Mouse (Mus musculus): Measurements from ENCODE around the gene Them7. TPM values are rescaled to one million over a fixed set of nuclear protein-coding genes. Genes with fewer than 3 reads are reported as not detected.

Them7 gene
- polyA plus RNA-seq, 1 experiment from 2014 or later, result 21.3 TPM

- no peak for TF ChIP-seq CTCF (IDR thresholded peaks at IDR 0.05; ENCODE audit: low read depth)
- ATAC-seq (replicated peaks; ENCODE audit: low FRiP score, low read depth) (no peak), DNase-seq (ENCODE audit: low spot score) (no peak)
- Histone ChIP-seq H3K27me3 (ENCODE audit: insufficient read depth, low read length) (no peaks in the 10 kb centered on the region), H3K36me3 (ENCODE audit: insufficient read depth, low read length) (no peaks in the 10 kb centered on the region), H3K27ac (no peak overlapping the region), H3K9ac (ENCODE audit: low read depth, low read length) (no peak overlapping the region), H3K4me2 (ENCODE audit: low read length) (no peak overlapping the region), H3K9me3 (replicated peaks; ENCODE audit: low read length) (no peaks in the 10 kb centered on the region), H3K4me3 (replicated peaks; ENCODE audit: low read depth, low read length) (no peak overlapping the region), H3K4me1 (replicated peaks; ENCODE audit: insufficient read depth, low read length) (peaks cover under 1% of the 10 kb centered on the region; the same call in 1 of the 2 replicates)
- WGBS, result 59% methylated on average over 8 of the region's 8 CpGs
Observed at GRCm38 (mm10) chr2:105219664-105220063, 4.5 kb upstream of the Them7 start.

GRCm38 (mm10) chr2:105220738-105221303 is 3.3 kb upstream of the Them7 start:
- DNase-seq (ENCODE audit: low spot score), result no peak
- peaks cover 4% of the 10 kb centered on the region; the same call in 1 of the 2 replicates for H3K4me1 ChIP-seq (replicated peaks; ENCODE audit: insufficient read depth, low read length)
- WGBS, result 30% methylated on average over 9 of the region's 9 CpGs

GRCm38 (mm10) chr2:105223606-105224005 is 514 bp upstream of the Them7 start:
- TF ChIP-seq CTCF (IDR thresholded peaks at IDR 0.05; ENCODE audit: low read depth), result no peak
- Histone ChIP-seq H3K4me2 (ENCODE audit: low read length) (peak overlapping the region; percentile 68; the same call in 1 of the 2 replicates), H3K9ac (ENCODE audit: low read depth, low read length) (no peak overlapping the region), H3K36me3 (ENCODE audit: insufficient read depth, low read length) (no peaks in the 10 kb centered on the region), H3K4me3 (replicated peaks; ENCODE audit: low read depth, low read length) (no peak overlapping the region), H3K4me1 (replicated peaks; ENCODE audit: insufficient read depth, low read length) (peaks cover 4% of the 10 kb centered on the region; the same call in 1 of the 2 replicates), H3K9me3 (replicated peaks; ENCODE audit: low read length) (no peaks in the 10 kb centered on the region), H3K27ac (peak overlapping the region; percentile 65; the same call in 1 of the 2 replicates), H3K27me3 (ENCODE audit: insufficient read depth, low read length) (no peaks in the 10 kb centered on the region)
- ATAC-seq (replicated peaks; ENCODE audit: low FRiP score, low read depth), result peak; percentile 50
- DNase-seq (ENCODE audit: low spot score), result no peak
- 59% methylated on average over 11 of the region's 11 CpGs for WGBS

More at GRCm38 (mm10) chr2:105220738-105221303, 3.3 kb upstream of the Them7 start:
- Histone ChIP-seq H3K9ac (ENCODE audit: low read depth, low read length) (no peak overlapping the region), H3K4me2 (ENCODE audit: low read length) (no peak overlapping the region), H3K4me3 (replicated peaks; ENCODE audit: low read depth, low read length) (no peak overlapping the region), H3K27me3 (ENCODE audit: insufficient read depth, low read length) (no peaks in the 10 kb centered on the region), H3K36me3 (ENCODE audit: insufficient read depth, low read length) (no peaks in the 10 kb centered on the region), H3K27ac (no peak overlapping the region), H3K9me3 (replicated peaks; ENCODE audit: low read length) (no peaks in the 10 kb centered on the region)
- ATAC-seq (replicated peaks; ENCODE audit: low FRiP score, low read depth), result no peak
- no peak for TF ChIP-seq CTCF (IDR thresholded peaks at IDR 0.05; ENCODE audit: low read depth)

GRCm38 (mm10) chr2:105224987-105225375 is 861 bp downstream of the Them7 start:
- Histone ChIP-seq H3K27ac (no peak overlapping the region; the same call in 1 of the 2 replicates), H3K27me3 (ENCODE audit: insufficient read depth, low read length) (no peaks in the 10 kb centered on the region), H3K36me3 (ENCODE audit: insufficient read depth, low read length) (no peaks in the 10 kb centered on the region), H3K4me2 (ENCODE audit: low read length) (peak overlapping the region; percentile 68), H3K4me3 (replicated peaks; ENCODE audit: low read depth, low read length) (no peak overlapping the region), H3K9me3 (replicated peaks; ENCODE audit: low read length) (no peaks in the 10 kb centered on the region), H3K4me1 (replicated peaks; ENCODE audit: insufficient read depth, low read length) (peaks cover 4% of the 10 kb centered on the region; the same call in 1 of the 2 replicates), H3K9ac (ENCODE audit: low read depth, low read length) (no peak overlapping the region; the same call in 1 of the 2 replicates)
- DNase-seq (ENCODE audit: low spot score) (no peak), ATAC-seq (replicated peaks; ENCODE audit: low FRiP score, low read depth) (no peak)
- WGBS, result 48% methylated on average over 3 of the region's 3 CpGs
- no peak for TF ChIP-seq CTCF (IDR thresholded peaks at IDR 0.05; ENCODE audit: low read depth)

- Histone ChIP-seq H3K36me3 (ENCODE audit: insufficient read depth, low read length) (no peaks in the 10 kb centered on the region), H3K9ac (ENCODE audit: low read depth, low read length) (no peak overlapping the region), H3K27ac (no peak overlapping the region), H3K4me1 (replicated peaks; ENCODE audit: insufficient read depth, low read length) (peaks cover 4% of the 10 kb centered on the region; the same call in 1 of the 2 replicates), H3K27me3 (ENCODE audit: insufficient read depth, low read length) (no peaks in the 10 kb centered on the region), H3K4me2 (ENCODE audit: low read length) (peak overlapping the region; percentile 14; the same call in 1 of the 2 replicates), H3K9me3 (replicated peaks; ENCODE audit: low read length) (no peaks in the 10 kb centered on the region), H3K4me3 (replicated peaks; ENCODE audit: low read depth, low read length) (no peak overlapping the region)
- 29% methylated on average over 7 of the region's 7 CpGs for WGBS
- ATAC-seq (replicated peaks; ENCODE audit: low FRiP score, low read depth), result no peak
- no peak for TF ChIP-seq CTCF (IDR thresholded peaks at IDR 0.05; ENCODE audit: low read depth)
- DNase-seq (ENCODE audit: low spot score), result no peak
Observed at GRCm38 (mm10) chr2:105226297-105226958, 2.3 kb downstream of the Them7 start.

- Histone ChIP-seq H3K9ac (ENCODE audit: low read depth, low read length) (no peak overlapping the region), H3K4me2 (ENCODE audit: low read length) (no peak overlapping the region), H3K4me1 (replicated peaks; ENCODE audit: insufficient read depth, low read length) (peaks cover 12% of the 10 kb centered on the region), H3K27me3 (ENCODE audit: insufficient read depth, low read length) (no peaks in the 10 kb centered on the region), H3K4me3 (replicated peaks; ENCODE audit: low read depth, low read length) (no peak overlapping the region), H3K27ac (no peak overlapping the region), H3K36me3 (ENCODE audit: insufficient read depth, low read length) (no peaks in the 10 kb centered on the region), H3K9me3 (replicated peaks; ENCODE audit: low read length) (no peaks in the 10 kb centered on the region)
- ATAC-seq (replicated peaks; ENCODE audit: low FRiP score, low read depth), result no peak
- TF ChIP-seq CTCF (IDR thresholded peaks at IDR 0.05; ENCODE audit: low read depth), result no peak
- DNase-seq (ENCODE audit: low spot score), result no peak
- 54% methylated on average over 2 of the region's 2 CpGs for WGBS
Observed at GRCm38 (mm10) chr2:105228416-105228815, 4.3 kb downstream of the Them7 start.

All from kidney, postnatal 0 days (tissue).